Mouse (Mus musculus) ES-E14 (cell line): ENCODE measurements around the gene Skap1.

Experiments
- CHD2 ChIP-seq: IDR thresholded peaks from 2 replicates; pipeline ENCODE4 v1.6.1; 2014; ENCODE audit warnings: mild to moderate bottlenecking, low read depth, low read length, inconsistent platforms
- MAFK ChIP-seq: IDR thresholded peaks from 2 replicates; pipeline ENCODE4 v1.6.1; 2014; ENCODE audit warnings: mild to moderate bottlenecking, low read depth, low read length, inconsistent platforms; ENCODE audit not compliant: insufficient read depth
- ZC3H11A ChIP-seq: IDR thresholded peaks from 2 replicates; pipeline ENCODE4 v1.6.1; 2012; ENCODE audit warnings: low read depth, mild to moderate bottlenecking, inconsistent platforms, low read length, borderline replicate concordance
- ZNF384 ChIP-seq: IDR thresholded peaks from 2 replicates; pipeline ENCODE4 v1.6.1; 2012; ENCODE audit warnings: low read depth, low read length, inconsistent platforms

- TF ChIP-seq ZC3H11A (no peak), CHD2 (no peak), MAFK (no peak), ZNF384 (no peak)
These were observed 18.3 kb downstream of the Skap1 start for GRCm38 (mm10) chr11:96482711-96483110.
